Mouse (Mus musculus) WW6 (cell line): ENCODE data around the gene Nlrc3.

Experiments used
- DNase-seq: peaks from one replicate; pipeline ENCODE4 v3.0.0-alpha.2; 2013; ENCODE audit warnings: low read depth, low spot score

The Nlrc3 gene

GRCm38 (mm10) chr16:3929151-3929550, 47.3 kb downstream of the Nlrc3 start:
- DNase-seq: no peak

GRCm38 (mm10) chr16:3928582-3928981, 47.9 kb downstream of the Nlrc3 start:
- DNase-seq: no peak

- DNase-seq: no peak
Measured at GRCm38 (mm10) chr16:3923966-3924365, 52.5 kb downstream of the Nlrc3 start.

GRCm38 (mm10) chr16:3923515-3923914, 52.9 kb downstream of the Nlrc3 start:
- no peak for DNase-seq

GRCm38 (mm10) chr16:3920756-3921155, 55.7 kb downstream of the Nlrc3 start:
- DNase-seq: no peak

GRCm38 (mm10) chr16:3909118-3909517, 67.3 kb downstream of the Nlrc3 start:
- DNase-seq: no peak

GRCm38 (mm10) chr16:3908537-3909111, 67.8 kb downstream of the Nlrc3 start, which contains the start of the genes 1700037C18Rik and Cluap1:
1700037C18Rik (minus strand) TSS chr16:3908689.
Cluap1 (plus strand) TSS chr16:3908801.
- peak; percentile 80 for DNase-seq

- DNase-seq: no peak
Measured at GRCm38 (mm10) chr16:3907471-3907870, 69.0 kb downstream of the Nlrc3 start.

- no peak for DNase-seq
Measured at GRCm38 (mm10) chr16:3896553-3896952, 79.9 kb downstream of the Nlrc3 start.

GRCm38 (mm10) chr16:3896046-3896445, 80.4 kb downstream of the Nlrc3 start:
- no peak for DNase-seq

- DNase-seq: no peak
Measured at GRCm38 (mm10) chr16:3895173-3895792, 81.1 kb downstream of the Nlrc3 start.
